Mouse (Mus musculus): ENCODE results near the gene Bsn. TPM values are rescaled to one million over a fixed set of nuclear protein-coding genes. Genes with fewer than 3 reads are reported as not detected.

The Bsn gene
- total RNA-seq, 1 experiment from 2014 or later, result 2.7 TPM

DNA sequence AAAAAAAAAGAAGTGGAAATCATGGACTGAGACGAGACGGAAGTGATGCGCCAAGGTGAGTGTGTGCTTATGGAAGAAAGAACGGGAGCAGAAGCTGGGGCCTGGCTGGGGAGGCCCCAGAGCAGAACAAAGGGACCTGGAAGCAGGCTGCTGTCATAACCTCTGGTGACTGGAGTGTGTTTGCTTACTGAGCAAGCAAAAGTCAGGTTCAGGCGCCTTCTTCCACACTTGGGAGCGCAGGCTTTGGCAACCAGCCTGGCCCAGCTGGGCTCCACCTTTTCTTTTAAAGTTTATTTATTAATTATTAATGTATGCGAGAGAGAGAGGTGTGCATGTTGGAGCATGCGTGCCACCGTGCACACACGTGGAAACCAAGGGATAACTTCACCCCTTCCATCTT is 20.4 kb downstream of the Bsn start:
- ATAC-seq (replicated peaks in 1 of 2; ENCODE audit: insufficient read depth in 1 of 2, low FRiP score in 2 of 2, low TSS enrichment in 1 of 2, low read depth in 1 of 2, poor library complexity in 2 of 2, severe bottlenecking in 2 of 2), result no peak

DNA sequence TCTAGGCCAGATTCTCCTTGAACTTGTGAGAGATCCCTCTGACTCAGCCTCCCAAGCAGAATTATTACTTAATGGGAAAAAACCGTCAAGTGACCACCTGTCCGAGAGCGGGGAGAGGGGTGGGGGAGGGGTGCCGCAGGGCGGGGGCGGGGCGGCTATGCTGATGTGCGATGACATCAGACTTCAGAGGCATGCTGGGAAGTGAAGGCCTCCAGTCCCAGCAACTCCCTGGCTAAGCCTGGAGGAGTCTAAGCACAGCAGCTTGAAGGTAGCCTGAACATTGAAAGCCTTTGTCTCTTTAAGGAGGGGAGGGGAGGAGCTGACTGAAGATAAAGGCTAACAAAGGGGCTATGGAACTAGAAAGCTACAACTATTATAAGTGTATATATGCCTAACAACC is 25.0 kb downstream of the Bsn start:
- ATAC-seq (replicated peaks in 1 of 2; ENCODE audit: insufficient read depth in 1 of 2, low FRiP score in 2 of 2, low TSS enrichment in 1 of 2, low read depth in 1 of 2, poor library complexity in 2 of 2, severe bottlenecking in 2 of 2), result no peak

DNA sequence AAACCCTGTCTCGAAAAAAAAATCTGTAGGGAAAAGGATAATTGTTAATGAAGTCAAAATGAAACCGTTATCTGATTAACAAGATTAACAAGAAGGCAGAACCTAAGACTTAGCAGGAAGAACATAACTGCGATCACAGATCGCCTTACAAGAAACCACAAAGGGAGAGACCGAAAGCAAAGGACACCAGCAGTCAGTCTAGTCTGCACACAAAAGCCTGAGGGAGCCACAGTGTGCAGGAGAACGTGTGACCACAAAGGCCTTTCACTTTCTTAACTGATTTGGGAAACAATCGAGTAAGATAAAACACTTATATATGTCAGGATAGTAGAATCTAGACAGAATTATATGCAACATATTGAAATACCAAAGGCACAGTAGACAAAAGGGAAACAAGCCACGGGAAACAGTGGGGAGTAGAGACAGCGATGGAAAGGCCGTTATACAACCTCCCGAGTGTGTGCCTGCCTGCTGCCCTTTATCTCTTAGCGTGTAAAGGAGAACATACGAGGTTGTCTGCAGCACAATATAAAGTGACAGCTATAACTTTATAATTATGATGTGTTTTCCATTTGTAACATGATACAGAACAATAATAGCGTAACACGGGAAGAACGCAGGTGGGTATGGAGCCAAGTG is 26.4 kb downstream of the Bsn start:
- peak; percentile 62 to 75 for ATAC-seq (replicated peaks in 1 of 2; ENCODE audit: insufficient read depth in 1 of 2, low FRiP score in 2 of 2, low TSS enrichment in 1 of 2, low read depth in 1 of 2, poor library complexity in 2 of 2, severe bottlenecking in 2 of 2)

DNA sequence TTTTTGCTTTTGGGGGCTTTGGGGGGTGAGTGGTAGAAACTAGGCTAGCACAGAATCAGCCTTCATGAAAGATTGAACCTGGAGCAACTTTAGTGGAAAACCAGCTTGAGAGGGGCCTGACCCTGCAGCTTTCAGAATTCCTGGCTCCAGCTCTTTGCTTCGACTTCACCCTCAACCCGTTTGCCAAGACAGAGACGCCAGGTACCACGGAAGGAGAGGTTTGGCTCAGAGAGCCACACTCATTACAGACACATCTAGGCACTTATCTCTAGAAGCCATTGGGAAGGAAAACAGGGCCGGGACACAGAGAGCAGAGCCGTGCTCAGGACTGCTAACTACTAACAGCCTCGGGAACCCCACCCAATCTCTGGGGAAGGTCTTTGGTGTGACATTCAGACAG is 32.3 kb downstream of the Bsn start:
- ATAC-seq (replicated peaks in 1 of 2; ENCODE audit: insufficient read depth in 1 of 2, low FRiP score in 2 of 2, low TSS enrichment in 1 of 2, low read depth in 1 of 2, poor library complexity in 2 of 2, severe bottlenecking in 2 of 2), result no peak

DNA sequence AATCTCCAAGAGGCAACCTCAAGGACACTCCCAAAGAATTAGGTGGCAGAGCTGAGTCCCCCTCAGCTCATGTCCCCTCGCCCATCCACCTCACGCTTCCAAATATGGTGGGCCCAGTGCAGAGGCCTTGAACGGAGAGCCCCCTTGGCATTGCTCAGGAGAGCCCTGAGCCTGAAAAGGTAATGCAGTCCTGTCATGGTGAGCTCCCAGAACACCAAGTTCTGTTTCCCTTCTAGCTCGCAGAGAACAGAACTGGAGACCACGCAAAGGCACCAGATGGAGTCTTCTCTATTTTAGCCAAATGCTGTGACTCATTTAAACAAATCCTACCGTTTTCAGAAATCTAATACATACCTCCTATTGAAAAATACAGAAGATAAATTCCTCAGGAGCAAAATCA is 32.7 kb downstream of the Bsn start:
- no peak for ATAC-seq (replicated peaks in 1 of 2; ENCODE audit: insufficient read depth in 1 of 2, low FRiP score in 2 of 2, low TSS enrichment in 1 of 2, low read depth in 1 of 2, poor library complexity in 2 of 2, severe bottlenecking in 2 of 2)

DNA sequence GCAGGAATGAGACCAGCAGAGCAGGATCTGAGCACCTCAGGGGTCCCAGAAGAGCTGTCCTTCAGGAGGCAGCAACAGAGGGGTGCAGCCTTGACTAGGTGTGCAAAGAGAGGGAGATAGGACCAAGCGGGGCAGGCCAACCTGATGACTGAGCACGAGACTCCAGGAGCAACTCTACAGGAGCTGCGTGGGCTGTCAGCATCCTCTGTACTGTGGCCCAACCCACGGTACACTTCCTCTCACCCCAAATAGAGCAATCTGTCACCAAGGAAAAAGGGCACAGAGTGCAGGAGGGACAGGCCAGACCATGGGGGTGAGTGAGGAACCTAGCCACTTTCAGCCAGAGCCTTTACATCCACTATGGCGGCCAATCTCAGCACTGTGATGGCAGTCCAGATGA is 33.4 kb downstream of the Bsn start:
- ATAC-seq (replicated peaks in 1 of 2; ENCODE audit: insufficient read depth in 1 of 2, low FRiP score in 2 of 2, low TSS enrichment in 1 of 2, low read depth in 1 of 2, poor library complexity in 2 of 2, severe bottlenecking in 2 of 2), result no peak

DNA sequence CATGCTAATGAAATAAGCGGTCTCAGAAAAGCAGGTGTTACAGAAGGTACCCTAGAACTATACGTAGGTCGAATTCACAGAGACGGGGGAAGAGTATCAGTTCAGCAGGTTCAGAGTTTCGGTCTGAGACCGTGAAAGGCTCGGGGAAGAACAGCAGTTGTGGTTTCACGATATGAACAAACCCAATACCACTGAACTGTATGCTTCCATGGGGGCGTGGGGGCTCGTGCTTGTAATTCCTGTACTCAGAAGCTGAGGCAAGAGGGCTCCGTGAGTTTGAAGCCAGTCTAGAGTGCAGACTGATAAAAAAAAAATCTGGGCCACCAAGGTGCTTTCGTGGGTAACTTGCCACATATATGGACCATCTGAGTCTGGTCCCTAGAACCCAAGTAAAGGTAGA is 35.4 kb downstream of the Bsn start:
- no peak for ATAC-seq (replicated peaks in 1 of 2; ENCODE audit: insufficient read depth in 1 of 2, low FRiP score in 2 of 2, low TSS enrichment in 1 of 2, low read depth in 1 of 2, poor library complexity in 2 of 2, severe bottlenecking in 2 of 2)

DNA sequence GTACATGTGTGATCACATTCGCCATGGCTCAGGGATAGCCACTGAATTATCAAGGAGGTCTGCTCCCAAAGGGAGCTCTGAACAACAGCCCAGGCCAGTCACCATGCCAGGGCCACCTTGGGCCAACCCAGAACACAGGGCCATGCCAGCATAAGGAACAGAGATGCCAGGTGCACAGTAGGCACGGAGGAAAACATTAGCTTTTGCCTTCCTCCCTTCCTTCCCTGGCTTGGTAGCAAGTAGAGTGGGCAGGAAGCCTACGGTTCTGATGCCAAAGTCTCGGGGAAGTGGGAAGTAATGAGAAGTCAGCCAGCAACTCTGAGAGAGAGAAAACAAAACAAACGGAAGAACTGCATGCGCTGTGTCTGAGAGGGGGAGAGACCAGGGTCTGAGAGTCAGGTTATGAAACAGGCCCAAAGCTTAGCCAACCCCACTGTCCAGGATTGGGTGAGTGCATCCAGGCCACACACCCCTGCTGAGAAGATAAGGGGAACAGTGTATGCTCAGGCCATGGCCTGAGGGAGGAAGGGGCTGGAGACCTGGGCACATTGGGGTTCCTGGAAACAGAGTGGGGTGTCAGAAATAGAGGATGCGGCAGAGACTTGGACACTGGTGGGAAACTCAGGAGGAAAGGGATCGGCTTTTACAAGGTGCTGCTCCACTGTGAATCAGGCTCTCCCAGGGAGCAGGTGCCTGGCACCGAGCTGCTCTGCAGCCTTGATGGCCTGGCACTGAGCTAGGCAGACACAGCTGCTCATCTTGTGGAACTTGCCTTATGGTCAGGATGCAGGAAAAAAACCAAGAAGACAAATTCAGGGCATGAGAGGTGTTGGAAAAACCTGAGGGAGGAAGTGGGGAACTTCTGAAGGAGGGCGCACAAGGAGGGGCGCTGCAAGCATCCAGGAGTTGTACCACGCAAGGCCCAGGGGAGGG is 36.4 kb downstream of the Bsn start:
- 0 out of 4 replicates have a peak, but pooled peaks of 1 of the 2 experiments have one; percentile 21 for ATAC-seq (replicated peaks in 1 of 2; ENCODE audit: insufficient read depth in 1 of 2, low FRiP score in 2 of 2, low TSS enrichment in 1 of 2, low read depth in 1 of 2, poor library complexity in 2 of 2, severe bottlenecking in 2 of 2)

DNA sequence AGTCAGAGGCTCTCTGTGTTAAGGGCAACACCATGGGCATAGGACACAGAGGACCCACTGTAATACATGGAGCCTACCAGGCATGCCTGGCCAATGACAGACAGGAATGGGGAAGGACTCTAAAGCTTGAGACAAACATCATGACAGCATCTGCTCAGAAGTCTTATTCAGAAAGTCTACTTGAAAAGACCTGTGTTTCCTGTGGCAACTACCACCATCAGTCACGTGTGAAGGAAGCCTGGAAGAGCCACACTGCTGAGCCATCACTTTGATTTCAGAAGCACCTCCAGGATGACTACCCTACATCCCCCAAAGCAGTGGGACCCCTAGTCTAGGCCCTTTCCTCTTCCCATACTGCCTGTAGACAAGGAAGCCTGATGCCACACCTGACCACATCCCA is 39.7 kb downstream of the Bsn start:
- ATAC-seq (replicated peaks in 1 of 2; ENCODE audit: insufficient read depth in 1 of 2, low FRiP score in 2 of 2, low TSS enrichment in 1 of 2, low read depth in 1 of 2, poor library complexity in 2 of 2, severe bottlenecking in 2 of 2), result no peak

DNA sequence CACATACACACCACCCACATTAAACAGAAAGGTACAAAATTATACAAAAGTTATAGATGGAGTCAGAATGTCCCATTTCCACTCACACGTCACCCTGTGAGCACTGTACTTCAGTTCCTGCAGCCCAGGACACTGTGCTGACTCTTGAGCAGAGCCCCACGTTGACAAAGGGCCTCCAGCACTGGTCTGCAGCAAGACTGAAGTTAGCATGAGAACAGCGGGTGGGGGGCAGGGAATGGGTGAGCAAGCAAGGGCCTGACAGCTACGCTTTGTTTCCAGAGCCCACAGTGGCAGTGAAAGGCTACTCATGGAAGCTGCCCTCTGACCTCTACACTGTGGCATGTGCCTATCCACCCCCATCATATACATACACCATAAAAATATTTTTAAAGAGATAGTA is 40.4 kb downstream of the Bsn start:
- ATAC-seq (replicated peaks in 1 of 2; ENCODE audit: insufficient read depth in 1 of 2, low FRiP score in 2 of 2, low TSS enrichment in 1 of 2, low read depth in 1 of 2, poor library complexity in 2 of 2, severe bottlenecking in 2 of 2), result no peak

DNA sequence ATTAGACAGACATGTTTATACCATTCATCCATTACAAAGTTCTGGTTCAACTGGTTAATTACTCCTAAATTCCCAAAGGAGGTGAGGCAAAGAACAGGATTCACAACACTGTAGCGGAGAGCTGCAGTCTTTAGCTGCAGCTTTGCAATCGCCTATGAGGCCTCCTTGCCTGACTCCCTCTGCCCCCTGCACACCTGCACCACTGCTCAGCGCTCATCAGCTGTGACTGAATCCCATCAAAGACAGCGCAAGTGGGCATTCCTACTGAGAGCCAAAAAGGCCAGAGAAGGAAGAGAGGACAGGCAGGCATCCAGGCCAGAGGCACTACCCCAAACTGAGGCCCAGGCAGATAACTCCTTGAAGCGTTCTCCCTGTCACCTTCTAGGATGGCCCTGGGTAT is 42.6 kb downstream of the Bsn start:
- ATAC-seq (replicated peaks in 1 of 2; ENCODE audit: insufficient read depth in 1 of 2, low FRiP score in 2 of 2, low TSS enrichment in 1 of 2, low read depth in 1 of 2, poor library complexity in 2 of 2, severe bottlenecking in 2 of 2), result no peak

DNA sequence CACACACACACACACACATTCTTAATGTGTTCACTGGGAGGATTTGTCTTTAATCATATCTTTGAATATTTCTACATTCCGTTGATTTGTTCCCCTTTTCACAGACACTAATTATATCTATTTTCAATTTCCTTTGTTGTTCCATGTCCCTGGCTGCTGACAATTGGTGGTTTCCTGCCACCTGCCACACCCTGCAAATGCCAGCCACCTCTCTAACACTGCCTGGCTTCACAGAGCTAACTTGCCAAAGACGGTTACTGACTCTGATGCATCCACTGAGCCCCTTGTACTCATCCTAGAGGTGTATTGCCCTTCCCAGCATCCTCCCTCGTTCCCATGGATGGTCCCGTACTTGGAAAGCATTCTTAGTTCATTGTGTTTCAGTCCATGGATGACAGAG is 43.7 kb downstream of the Bsn start:
- peak; percentile 21 to 22; a peak in 2 of 4 replicates for ATAC-seq (replicated peaks in 1 of 2; ENCODE audit: insufficient read depth in 1 of 2, low FRiP score in 2 of 2, low TSS enrichment in 1 of 2, low read depth in 1 of 2, poor library complexity in 2 of 2, severe bottlenecking in 2 of 2)

DNA sequence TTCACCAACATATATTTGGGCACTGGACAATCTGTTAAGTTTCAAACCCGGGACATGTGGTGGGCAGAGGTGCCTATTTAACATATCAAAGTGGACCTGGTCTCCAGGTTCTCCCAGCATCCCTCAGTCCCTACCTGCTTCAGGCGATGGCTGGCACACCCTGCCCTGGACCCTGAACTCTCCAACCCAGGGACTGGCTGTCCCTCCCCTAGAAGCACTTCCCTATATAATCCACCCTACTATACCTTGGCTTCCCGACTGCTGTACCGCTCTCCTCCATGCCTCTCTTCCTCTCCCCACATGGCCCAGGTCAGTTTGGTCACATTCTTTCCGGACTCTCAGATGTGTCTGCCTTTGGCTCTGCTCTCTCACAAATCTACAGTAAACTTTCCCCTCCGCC is 44.4 kb downstream of the Bsn start:
- ATAC-seq (replicated peaks in 1 of 2; ENCODE audit: insufficient read depth in 1 of 2, low FRiP score in 2 of 2, low TSS enrichment in 1 of 2, low read depth in 1 of 2, poor library complexity in 2 of 2, severe bottlenecking in 2 of 2), result no peak

DNA sequence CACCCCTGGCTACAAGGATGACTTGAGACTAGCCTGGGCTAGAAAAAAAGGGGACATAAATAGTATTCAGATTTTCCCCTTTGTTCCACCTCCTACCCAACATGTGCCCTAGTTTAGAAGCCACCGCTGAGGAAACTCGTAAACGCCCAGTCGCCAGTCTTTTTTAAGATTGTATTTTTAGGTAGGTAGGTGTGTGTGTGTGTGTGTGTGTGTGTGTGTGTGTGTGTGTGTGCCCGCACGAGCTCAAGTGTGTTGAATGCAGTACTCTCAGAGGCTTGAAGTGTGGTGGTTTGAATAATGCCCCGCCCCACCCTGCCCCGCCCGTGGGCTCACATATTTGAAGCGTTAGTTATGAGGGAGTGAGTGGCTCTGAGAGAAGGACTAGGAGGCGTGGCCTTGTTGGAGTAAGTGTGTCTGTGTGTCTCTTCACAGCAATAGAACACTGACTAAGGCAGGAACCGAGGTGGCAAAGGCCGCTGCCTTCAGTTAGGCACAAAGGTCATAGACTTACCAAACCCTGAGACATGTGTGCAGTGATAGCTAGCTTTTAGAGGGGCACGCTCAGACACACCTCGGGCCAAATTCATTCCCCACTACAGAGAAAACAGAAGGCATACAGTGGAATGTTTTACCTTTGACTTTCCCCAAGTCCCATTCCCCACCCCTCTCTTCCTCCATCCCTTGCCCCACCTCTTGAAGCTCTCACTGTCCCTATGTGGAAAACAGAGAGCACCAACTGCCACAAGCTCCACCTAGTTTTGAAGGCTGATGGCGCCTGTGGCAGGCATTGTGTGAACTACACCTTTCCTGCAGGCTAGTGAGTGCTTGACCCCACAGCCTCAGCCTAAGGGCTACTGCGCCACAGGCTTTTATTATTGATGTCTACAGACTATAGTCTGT is 45.6 kb downstream of the Bsn start:
- ATAC-seq (replicated peaks in 1 of 2; ENCODE audit: insufficient read depth in 1 of 2, low FRiP score in 2 of 2, low TSS enrichment in 1 of 2, low read depth in 1 of 2, poor library complexity in 2 of 2, severe bottlenecking in 2 of 2), result no peak

DNA sequence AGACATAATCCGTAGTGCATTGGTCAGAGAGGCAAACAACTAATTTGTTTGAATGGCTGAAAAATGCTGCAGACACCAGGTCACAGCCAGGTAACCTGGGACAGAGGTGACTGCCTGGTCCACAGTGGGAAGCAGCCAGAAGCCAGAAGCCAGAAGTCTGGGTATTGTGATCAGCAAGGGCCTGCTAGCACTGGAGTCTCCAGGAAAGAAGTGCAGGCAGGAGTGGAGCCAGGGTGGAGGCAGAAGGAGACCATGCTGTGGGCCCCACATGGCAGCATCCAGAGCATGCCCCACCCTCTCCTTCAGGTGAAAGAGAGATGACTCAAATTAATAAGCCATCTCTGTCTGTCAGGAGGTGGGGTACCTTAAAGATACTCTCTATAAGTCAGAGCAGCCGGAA is 46.7 kb downstream of the Bsn start:
- ATAC-seq (replicated peaks in 1 of 2; ENCODE audit: insufficient read depth in 1 of 2, low FRiP score in 2 of 2, low TSS enrichment in 1 of 2, low read depth in 1 of 2, poor library complexity in 2 of 2, severe bottlenecking in 2 of 2), result no peak

DNA sequence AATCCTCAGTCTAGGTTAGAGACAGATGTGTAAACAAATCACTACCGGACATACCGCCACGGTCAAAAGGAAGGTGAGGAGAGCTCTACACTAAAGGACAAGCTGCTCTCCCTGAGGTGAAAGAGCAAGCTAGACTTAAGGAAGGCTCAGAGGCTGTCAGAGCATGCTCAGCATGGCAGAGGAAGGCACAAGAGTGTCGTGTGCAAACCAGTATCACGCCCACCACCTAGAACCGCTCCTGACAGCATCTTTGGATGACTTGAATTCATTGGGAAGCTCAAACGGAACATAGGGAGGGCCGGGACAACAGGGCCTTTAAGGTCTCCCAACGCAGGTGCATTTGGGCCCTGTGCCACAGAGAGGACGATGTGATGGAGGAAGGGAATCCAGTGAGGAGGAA is 48.8 kb downstream of the Bsn start:
- ATAC-seq (replicated peaks in 1 of 2; ENCODE audit: insufficient read depth in 1 of 2, low FRiP score in 2 of 2, low TSS enrichment in 1 of 2, low read depth in 1 of 2, poor library complexity in 2 of 2, severe bottlenecking in 2 of 2), result no peak

DNA sequence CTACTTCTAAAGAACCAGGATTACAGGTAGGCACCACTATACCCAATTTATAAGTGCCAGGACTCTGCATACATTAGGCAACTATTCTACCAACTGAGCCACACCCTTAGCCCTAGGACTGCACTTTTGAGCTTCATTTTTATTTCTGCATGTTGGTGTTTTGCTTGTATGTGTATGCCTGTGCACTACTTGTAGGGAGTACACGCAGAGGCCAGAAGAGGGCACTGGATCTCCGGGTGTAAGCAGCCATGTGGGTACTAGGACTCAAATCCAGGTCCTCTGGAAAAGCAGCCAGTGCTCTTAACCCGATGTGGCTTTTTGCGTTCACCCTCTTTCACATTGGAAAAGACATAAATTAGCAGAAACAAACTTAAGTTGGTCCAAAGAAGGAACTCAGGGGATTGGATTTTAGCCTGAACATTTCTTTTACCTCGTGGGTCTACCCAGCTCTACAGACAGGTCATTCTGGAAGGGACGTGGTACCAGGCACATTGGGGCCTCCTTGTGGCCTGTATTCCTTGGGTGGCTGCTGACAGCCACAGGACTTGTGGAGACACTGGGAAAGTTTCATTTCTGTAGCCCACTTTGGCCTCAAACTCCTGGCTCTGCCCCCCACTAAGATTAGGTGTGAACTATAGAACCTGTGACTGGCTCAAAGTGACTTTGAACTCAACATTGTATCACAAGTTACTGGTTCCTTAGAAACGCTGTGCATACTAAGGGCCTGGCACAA is 50.1 kb downstream of the Bsn start:
- no peak for ATAC-seq (replicated peaks in 1 of 2; ENCODE audit: insufficient read depth in 1 of 2, low FRiP score in 2 of 2, low TSS enrichment in 1 of 2, low read depth in 1 of 2, poor library complexity in 2 of 2, severe bottlenecking in 2 of 2)

Data from hematopoietic stem cell, adult 5-6 weeks (primary cell).